Mouse (Mus musculus): ENCODE data around the gene Epb41l3.

Epb41l3 gene

GRCm38 (mm10) chr17:69075501-69076237 lies at the start of gene Epb41l3:
Gene Epb41l3 (plus strand): TSS chr17:69075683.
- DNase-seq (ENCODE audit: low read depth, low spot score) = no peak

GRCm38 (mm10) chr17:69038760-69039675 lies 36.5 kb upstream of the Epb41l3 start:
- no peak for DNase-seq (ENCODE audit: low read depth, low spot score)

DNA sequence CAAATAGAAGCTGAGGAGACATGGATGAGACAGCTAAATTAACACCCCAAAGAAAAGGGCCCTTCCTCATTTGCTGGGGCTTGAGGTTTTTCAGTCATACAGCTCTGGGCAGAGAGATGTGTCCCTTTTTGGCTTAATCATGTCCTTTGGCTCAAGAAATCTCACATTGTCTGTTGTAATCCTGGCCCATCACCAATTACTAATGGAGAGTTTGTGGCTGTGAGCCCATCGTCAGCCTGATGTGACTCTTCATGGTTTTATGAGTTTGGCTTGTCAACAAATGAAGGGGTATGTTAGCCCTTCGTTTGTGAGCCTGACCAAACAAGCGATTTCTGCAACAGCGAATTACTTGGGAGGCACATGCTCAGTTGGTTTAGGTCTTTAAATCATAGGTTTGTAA lies 34.0 kb upstream of the Epb41l3 start:
- DNase-seq (ENCODE audit: low read depth, low spot score) = no peak

- DNase-seq (ENCODE audit: low read depth, low spot score) = no peak
Observed at GRCm38 (mm10) chr17:69048826-69049225, 26.7 kb upstream of the Epb41l3 start.

DNA sequence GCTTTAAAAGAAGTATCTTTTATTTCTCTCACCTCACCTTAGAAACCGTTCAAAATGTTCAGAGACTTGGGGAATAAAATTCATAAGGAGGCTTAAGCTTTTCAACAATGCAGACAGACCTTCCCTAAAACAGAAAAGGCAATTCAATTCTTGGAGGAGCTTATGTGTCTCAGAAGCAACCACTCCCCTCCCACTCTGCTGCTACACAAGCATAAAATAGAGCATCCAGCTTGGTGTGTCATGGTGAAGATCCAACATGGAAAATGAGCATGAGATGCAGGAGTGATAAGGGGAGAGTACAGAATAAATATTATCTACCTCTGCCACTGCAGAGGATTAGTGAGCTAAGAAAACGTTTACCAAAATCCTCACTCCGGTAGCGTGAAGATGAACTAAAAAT lies 21.5 kb upstream of the Epb41l3 start:
- no peak for DNase-seq (ENCODE audit: low read depth, low spot score)

GRCm38 (mm10) chr17:69059760-69060159 lies 15.7 kb upstream of the Epb41l3 start:
- DNase-seq (ENCODE audit: low read depth, low spot score) = no peak

GRCm38 (mm10) chr17:69060388-69060787 lies 15.1 kb upstream of the Epb41l3 start:
- DNase-seq (ENCODE audit: low read depth, low spot score) = no peak

- DNase-seq (ENCODE audit: low read depth, low spot score) = no peak
Observed at GRCm38 (mm10) chr17:69061883-69062745, 13.4 kb upstream of the Epb41l3 start.

DNA sequence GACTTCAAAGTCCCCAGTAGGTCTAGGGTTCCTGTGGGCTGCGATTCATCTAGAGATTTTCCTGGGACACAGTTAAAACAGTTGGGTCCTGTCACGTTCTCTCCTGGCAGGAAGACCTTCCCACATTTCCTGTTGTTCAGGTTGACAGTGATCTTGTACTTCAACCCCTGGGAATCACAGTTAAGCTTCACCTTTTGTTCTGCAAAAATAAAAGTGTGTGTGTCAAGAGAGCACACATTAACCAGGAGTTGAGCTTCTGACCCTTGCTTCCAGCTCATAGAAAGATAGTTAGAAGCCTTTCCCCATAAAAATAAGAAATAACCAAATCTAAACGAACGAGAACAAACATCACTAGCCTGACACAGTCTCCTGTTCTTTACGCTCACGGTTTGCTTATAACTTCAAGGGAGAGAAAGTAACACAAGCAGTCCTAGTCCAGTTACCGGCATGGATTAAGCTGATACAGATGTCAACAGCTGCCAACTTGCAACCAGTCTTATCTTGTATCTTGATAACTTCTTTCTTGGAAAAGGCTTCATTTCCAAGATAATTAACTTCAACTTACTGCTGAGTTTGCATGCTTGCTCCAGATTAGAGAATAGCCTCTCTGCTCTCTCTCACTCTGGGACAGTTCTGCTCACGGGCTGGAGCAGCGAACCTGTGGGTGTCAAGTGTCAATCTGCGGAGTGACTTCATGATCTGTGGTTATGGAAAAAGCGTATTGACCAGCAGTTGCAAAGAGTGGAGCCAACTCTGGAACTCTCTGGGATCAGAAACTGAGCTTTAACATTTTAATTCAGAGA lies 7.3 kb upstream of the Epb41l3 start:
- no peak for DNase-seq (ENCODE audit: low read depth, low spot score)

GRCm38 (mm10) chr17:69074095-69074494 lies 1.4 kb upstream of the Epb41l3 start:
- no peak for DNase-seq (ENCODE audit: low read depth, low spot score)

- DNase-seq (ENCODE audit: low read depth, low spot score) = no peak
Observed at GRCm38 (mm10) chr17:69076238-69076625, 749 bp downstream of the Epb41l3 start.

DNA sequence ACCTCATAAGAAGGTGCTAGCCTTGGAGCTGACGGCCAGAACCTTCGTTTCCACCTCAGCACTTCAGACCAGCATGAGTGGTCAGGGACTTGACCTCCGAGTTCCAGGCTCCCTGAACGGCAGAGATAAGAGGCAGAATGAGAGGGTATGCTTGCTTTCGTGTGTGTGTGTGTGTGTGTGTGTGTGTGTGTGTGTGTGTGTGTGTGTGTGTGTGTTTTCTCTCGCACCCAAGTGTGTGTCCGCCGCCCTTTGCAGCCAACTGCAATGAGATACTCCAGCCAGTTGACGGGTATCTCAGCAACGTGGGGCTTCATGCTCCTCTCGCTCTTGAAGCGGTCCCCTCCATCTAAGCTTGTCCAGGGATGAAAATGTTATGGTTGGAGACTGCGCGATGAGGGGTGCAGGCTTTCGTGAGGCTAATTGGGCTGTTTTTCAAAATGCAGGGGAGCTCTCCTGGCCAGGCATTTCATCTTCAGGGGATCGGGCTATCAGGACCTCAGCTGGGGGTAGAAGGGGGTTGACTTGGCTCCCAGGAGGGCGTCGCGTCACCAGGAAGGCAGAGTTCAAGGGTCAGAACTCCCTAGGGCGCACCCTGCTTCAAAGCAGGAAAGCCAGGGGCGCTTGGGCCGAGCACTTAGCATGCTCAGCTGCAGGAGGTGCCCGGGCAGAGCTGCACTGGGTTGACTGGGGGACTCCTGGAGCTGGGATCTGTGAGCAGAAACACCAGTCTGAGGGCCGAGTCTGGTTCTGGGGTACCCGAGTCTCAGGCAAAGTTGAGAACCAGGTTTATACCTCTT lies 1.5 kb downstream of the Epb41l3 start:
- DNase-seq (ENCODE audit: low read depth, low spot score) = no peak

DNA sequence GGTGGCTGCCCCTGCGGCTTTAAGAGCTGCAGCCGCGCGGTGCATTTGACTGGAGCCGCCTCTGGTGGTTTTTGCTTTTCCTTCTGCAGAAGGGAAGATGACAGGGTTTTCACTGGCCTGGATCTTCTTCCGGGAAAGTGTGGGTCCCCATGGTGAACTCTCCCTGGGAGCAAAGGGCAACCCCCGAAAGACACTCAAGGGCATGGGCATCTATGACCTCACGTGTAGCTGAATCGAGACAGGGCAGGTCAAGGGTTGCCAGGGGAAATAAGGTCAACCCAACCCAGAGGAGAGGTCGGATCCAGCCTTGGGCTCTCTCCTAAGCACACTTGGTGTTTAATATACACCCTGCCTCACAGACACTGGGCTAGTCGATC lies 2.0 kb downstream of the Epb41l3 start:
- DNase-seq (ENCODE audit: low read depth, low spot score) = no peak

DNA sequence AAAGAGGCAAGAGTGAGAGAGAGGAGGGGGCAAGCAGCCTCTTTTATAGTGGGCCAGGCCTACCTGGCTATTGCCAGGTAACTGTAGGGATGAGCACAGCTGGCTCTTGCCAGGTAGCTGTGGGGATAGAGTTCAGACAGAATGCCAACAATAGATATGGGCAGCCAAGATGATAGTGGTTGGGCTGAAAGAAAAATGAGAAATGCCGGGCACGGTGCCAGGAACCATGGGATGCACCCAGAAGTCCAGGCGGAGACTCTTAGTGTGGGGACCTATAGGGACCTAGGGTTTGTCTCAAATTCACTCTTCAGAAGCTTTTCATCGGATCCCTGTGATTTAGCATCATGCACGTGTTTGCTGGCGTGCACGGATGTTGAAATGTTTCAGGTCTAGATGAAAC lies 6.8 kb downstream of the Epb41l3 start:
- no peak for DNase-seq (ENCODE audit: low read depth, low spot score)

- DNase-seq (ENCODE audit: low read depth, low spot score) = no peak
Observed at GRCm38 (mm10) chr17:69091618-69092017, 16.1 kb downstream of the Epb41l3 start.

- DNase-seq (ENCODE audit: low read depth, low spot score) = no peak
Observed at GRCm38 (mm10) chr17:69097068-69097467, 21.6 kb downstream of the Epb41l3 start.

- no peak for DNase-seq (ENCODE audit: low read depth, low spot score)
Observed at GRCm38 (mm10) chr17:69097955-69098354, 22.5 kb downstream of the Epb41l3 start.

GRCm38 (mm10) chr17:69103326-69103725 lies 27.8 kb downstream of the Epb41l3 start:
- no peak for DNase-seq (ENCODE audit: low read depth, low spot score)

- peak; percentile 20 for DNase-seq (ENCODE audit: low read depth, low spot score)
Observed at GRCm38 (mm10) chr17:69105035-69105798, 29.7 kb downstream of the Epb41l3 start.
